Mouse (Mus musculus) kidney, adult 2 months (tissue): ENCODE measurements around the gene Slc36a2. TPM values are rescaled to one million over a fixed set of nuclear protein-coding genes. Genes with fewer than 3 reads are reported as not detected.

ENCODE experiments used
- DNase-seq: peaks from one replicate; pipeline ENCODE4 v3.0.0; 2021
- H3K27ac ChIP-seq: fragments of 200-500 bp; 2 replicates; pipeline ENCODE4 v1.5.1; 2012; ENCODE audit warnings: low read depth, low read length, control low read depth, inconsistent platforms; ENCODE audit not compliant: insufficient read depth
- H3K27me3 ChIP-seq: fragments of 200-500 bp; replicated peaks from 2 replicates; pipeline ENCODE4 v1.6.1; 2012; ENCODE audit warnings: mild to moderate bottlenecking, moderate library complexity, low read length, inconsistent platforms; ENCODE audit not compliant: control insufficient read depth, insufficient read depth
- H3K36me3 ChIP-seq: fragments of 200-500 bp; 2 replicates; pipeline ENCODE4 v1.6.1; 2012; ENCODE audit warnings: mild to moderate bottlenecking, moderate library complexity, low read length, inconsistent platforms; ENCODE audit not compliant: control insufficient read depth, insufficient read depth
- H3K4me1 ChIP-seq: fragments of 200-500 bp; 2 replicates; pipeline ENCODE4 v1.6.1; 2011; ENCODE audit warnings: low read length; ENCODE audit not compliant: control insufficient read depth, insufficient read depth
- H3K4me3 ChIP-seq: fragments of 200-500 bp; 2 replicates; pipeline ENCODE4 v1.5.1; 2011; ENCODE audit warnings: mild to moderate bottlenecking, low read depth, low read length, control low read depth; ENCODE audit not compliant: insufficient read depth
- CTCF ChIP-seq: fragments of 200-500 bp; conservative IDR thresholded peaks from 2 replicates; pipeline ENCODE4 v1.5.1; 2011; ENCODE audit warnings: low read depth, mild to moderate bottlenecking, control low read depth, low read length, moderate library complexity, mixed read lengths; ENCODE audit not compliant: insufficient read depth, insufficient read length
- POLR2A ChIP-seq: fragments of 200-500 bp; IDR thresholded peaks from one replicate; pipeline ENCODE4 v1.6.1; 2011; ENCODE audit warnings: low read depth, low read length, control low read depth
- WGBS: fragments of 180-500 bp; shearing (Covaris S2); methylation state at CpG from one replicate; pipeline ENCODE4 v1.1.7; 2018; 5-methylcytosine and 5-hydroxymethylcytosine counted together
- polyA plus RNA-seq: library from polyadenylated mRNA; depleted of rRNA; stranded (reverse); fragments of >200 nt; gene quantifications from 2 replicates; pipeline ENCODE4 v1.2.3, GENCODE M21; 2012

Slc36a2 gene
- polyA plus RNA-seq, 1 experiment: 35.4 TPM

- H3K36me3 ChIP-seq: no peaks in the 10 kb centered on the region
- 100% methylated on average over 1 of the region's 1 CpGs for WGBS
- H3K4me1 ChIP-seq: no peaks in the 10 kb centered on the region
- H3K27me3 ChIP-seq: no peaks in the 10 kb centered on the region
- no peak for TF ChIP-seq CTCF
- no peak for TF ChIP-seq POLR2A
- no peak for DNase-seq
- H3K4me3 ChIP-seq: no peak overlapping the region
- no peak overlapping the region for H3K27ac ChIP-seq
Observed at GRCm38 (mm10) chr11:55134407-55134806, 50.5 kb downstream of the Slc36a2 start.

- no peaks in the 10 kb centered on the region for H3K36me3 ChIP-seq
- TF ChIP-seq POLR2A (no peak), CTCF (no peak)
- no peak overlapping the region for H3K4me3 ChIP-seq
- no peak for DNase-seq
- no peak overlapping the region for H3K27ac ChIP-seq
- H3K4me1 ChIP-seq: no peaks in the 10 kb centered on the region
- WGBS: 100% methylated on average over 1 of the region's 1 CpGs
- H3K27me3 ChIP-seq: no peaks in the 10 kb centered on the region
Observed at GRCm38 (mm10) chr11:55133204-55133603, 51.7 kb downstream of the Slc36a2 start.

GRCm38 (mm10) chr11:55131946-55132345, 52.9 kb downstream of the Slc36a2 start:
- Histone ChIP-seq H3K4me3 (no peak overlapping the region), H3K27ac (no peak overlapping the region), H3K27me3 (no peaks in the 10 kb centered on the region), H3K36me3 (no peaks in the 10 kb centered on the region), H3K4me1 (no peaks in the 10 kb centered on the region)
- no peak for DNase-seq
- TF ChIP-seq CTCF (no peak), POLR2A (no peak)
- WGBS: 67% methylated on average over 1 of the region's 1 CpGs

- Histone ChIP-seq H3K4me1 (no peaks in the 10 kb centered on the region), H3K27me3 (no peaks in the 10 kb centered on the region), H3K36me3 (no peaks in the 10 kb centered on the region), H3K4me3 (no peak overlapping the region), H3K27ac (no peak overlapping the region)
- TF ChIP-seq POLR2A: no peak
- no peak for TF ChIP-seq CTCF
- DNase-seq: no peak
- WGBS: 89% methylated on average over 11 of the region's 11 CpGs
Observed at GRCm38 (mm10) chr11:55131077-55131742, 53.7 kb downstream of the Slc36a2 start.

GRCm38 (mm10) chr11:55128411-55128810, 56.5 kb downstream of the Slc36a2 start:
- Histone ChIP-seq H3K36me3 (no peaks in the 10 kb centered on the region), H3K27ac (no peak overlapping the region), H3K27me3 (no peaks in the 10 kb centered on the region)

GRCm38 (mm10) chr11:55127937-55128336, 56.9 kb downstream of the Slc36a2 start:
- Histone ChIP-seq H3K27me3 (no peaks in the 10 kb centered on the region), H3K4me3 (no peak overlapping the region), H3K4me1 (no peaks in the 10 kb centered on the region), H3K36me3 (no peaks in the 10 kb centered on the region), H3K27ac (no peak overlapping the region)
- no peak for TF ChIP-seq POLR2A
- no peak for TF ChIP-seq CTCF
- no peak for DNase-seq
- 62% methylated on average over 6 of the region's 6 CpGs for WGBS

More at GRCm38 (mm10) chr11:55128411-55128810, 56.5 kb downstream of the Slc36a2 start:
- no peak overlapping the region for H3K4me3 ChIP-seq
- WGBS: 73% methylated on average over 3 of the region's 3 CpGs
- TF ChIP-seq CTCF (no peak), POLR2A (no peak)
- DNase-seq: no peak
- H3K4me1 ChIP-seq: no peaks in the 10 kb centered on the region

GRCm38 (mm10) chr11:55126663-55127062, 58.2 kb downstream of the Slc36a2 start:
- no peak overlapping the region for H3K27ac ChIP-seq
- no peak for TF ChIP-seq CTCF
- no peak for TF ChIP-seq POLR2A
- WGBS: 53% methylated on average over 3 of the region's 3 CpGs

GRCm38 (mm10) chr11:55121430-55121829, 63.4 kb downstream of the Slc36a2 start:
- H3K4me3 ChIP-seq: no peak overlapping the region
- H3K27ac ChIP-seq: no peak overlapping the region
- no peaks in the 10 kb centered on the region for H3K36me3 ChIP-seq
- H3K27me3 ChIP-seq: no peaks in the 10 kb centered on the region
- no peaks in the 10 kb centered on the region for H3K4me1 ChIP-seq
- TF ChIP-seq POLR2A (no peak), CTCF (no peak)
- 93% methylated on average over 1 of the region's 1 CpGs for WGBS
- DNase-seq: no peak

More at GRCm38 (mm10) chr11:55126663-55127062, 58.2 kb downstream of the Slc36a2 start:
- no peak for DNase-seq
- Histone ChIP-seq H3K36me3 (no peaks in the 10 kb centered on the region), H3K27me3 (no peaks in the 10 kb centered on the region), H3K4me1 (no peaks in the 10 kb centered on the region), H3K4me3 (no peak overlapping the region)
